Mouse (Mus musculus): ENCODE data around the gene Asap3.

The Asap3 gene

GRCm38 (mm10) chr4:136180408-136181330, 25.5 kb upstream of the Asap3 start:
- in situ Hi-C loops (cut with MboI, MseI): no loop called here

GRCm38 (mm10) chr4:136181367-136181766, 24.8 kb upstream of the Asap3 start:
- in situ Hi-C loops (cut with MboI, MseI): no loop called here

- in situ Hi-C loops (cut with MboI, MseI): no loop called here
Measured at GRCm38 (mm10) chr4:136185375-136185774, 20.8 kb upstream of the Asap3 start.

GRCm38 (mm10) chr4:136186315-136186714, 19.9 kb upstream of the Asap3 start:
- in situ Hi-C loops (cut with MboI, MseI): no loop called here

GRCm38 (mm10) chr4:136186739-136187472, 19.3 kb upstream of the Asap3 start:
- in situ Hi-C loops (cut with MboI, MseI): no loop called here

GRCm38 (mm10) chr4:136188973-136189737, 17.0 kb upstream of the Asap3 start:
- in situ Hi-C loops (cut with MboI, MseI): no loop called here

- in situ Hi-C loops (cut with MboI, MseI): no loop called here
Measured at GRCm38 (mm10) chr4:136189912-136190311, 16.3 kb upstream of the Asap3 start.

- in situ Hi-C loops (cut with MboI, MseI): no loop called here
Measured at GRCm38 (mm10) chr4:136193571-136193970, 12.6 kb upstream of the Asap3 start.

- in situ Hi-C loops (cut with MboI, MseI): no loop called here
Measured at GRCm38 (mm10) chr4:136195029-136195428, 11.1 kb upstream of the Asap3 start.

- in situ Hi-C loops (cut with MboI, MseI): no loop called here
Measured at GRCm38 (mm10) chr4:136195629-136196028, 10.5 kb upstream of the Asap3 start.

- in situ Hi-C loops (cut with MboI, MseI): no loop called here
Measured at GRCm38 (mm10) chr4:136196201-136196600, 10.0 kb upstream of the Asap3 start.

GRCm38 (mm10) chr4:136198846-136199245, 7.3 kb upstream of the Asap3 start:
- in situ Hi-C loops (cut with MboI, MseI): no loop called here

GRCm38 (mm10) chr4:136199562-136200292, 6.4 kb upstream of the Asap3 start:
- in situ Hi-C loops (cut with MboI, MseI): loop anchor here (5.0 kb wide), 3 partner anchors 32 to 127 kb away; no protein-coding TSS in a partner anchor

- in situ Hi-C loops (cut with MboI, MseI): loop anchor here (5.0 kb wide), 3 partner anchors 35 to 130 kb away; no protein-coding TSS in a partner anchor
Measured at GRCm38 (mm10) chr4:136202509-136202908, 3.7 kb upstream of the Asap3 start.

GRCm38 (mm10) chr4:136204775-136205174, 1.4 kb upstream of the Asap3 start:
- in situ Hi-C loops (cut with MboI, MseI): loop anchor here (5.0 kb wide), 3 partner anchors 37 to 132 kb away; no protein-coding TSS in a partner anchor

GRCm38 (mm10) chr4:136206943-136207342, 778 bp downstream of the Asap3 start:
- in situ Hi-C loops (cut with MboI, MseI): no loop called here

- in situ Hi-C loops (cut with MboI, MseI): no loop called here
Measured at GRCm38 (mm10) chr4:136210931-136211330, 4.8 kb downstream of the Asap3 start.

GRCm38 (mm10) chr4:136213629-136214028, 7.5 kb downstream of the Asap3 start:
- in situ Hi-C loops (cut with MboI, MseI): no loop called here

GRCm38 (mm10) chr4:136214828-136215227, 8.7 kb downstream of the Asap3 start:
- in situ Hi-C loops (cut with MboI, MseI): no loop called here

GRCm38 (mm10) chr4:136215576-136215975, 9.4 kb downstream of the Asap3 start:
- in situ Hi-C loops (cut with MboI, MseI): no loop called here

GRCm38 (mm10) chr4:136217063-136217462, 10.9 kb downstream of the Asap3 start:
- in situ Hi-C loops (cut with MboI, MseI): no loop called here

Data from T-helper 17 cell (primary cell).